Mouse (Mus musculus) layer of hippocampus, adult 18-20 months (tissue): ENCODE results near the gene Grsf1. TPM values are rescaled to one million over a fixed set of nuclear protein-coding genes. Genes with fewer than 3 reads are reported as not detected.

Source experiments
- DNase-seq, 2 experiments: peaks; one replicate each; pipeline ENCODE4 v3.0.0; 2022; ENCODE audit warnings: low spot score in 2 of 2
- total RNA-seq, 2 experiments: library from RNA; stranded (reverse); gene quantifications; 2 replicates each; pipeline ENCODE4 v1.2.3; 2021

Gene Grsf1
- total RNA-seq, 2 experiments from 2014 or later = 91.8 to 99.3 TPM

DNA sequence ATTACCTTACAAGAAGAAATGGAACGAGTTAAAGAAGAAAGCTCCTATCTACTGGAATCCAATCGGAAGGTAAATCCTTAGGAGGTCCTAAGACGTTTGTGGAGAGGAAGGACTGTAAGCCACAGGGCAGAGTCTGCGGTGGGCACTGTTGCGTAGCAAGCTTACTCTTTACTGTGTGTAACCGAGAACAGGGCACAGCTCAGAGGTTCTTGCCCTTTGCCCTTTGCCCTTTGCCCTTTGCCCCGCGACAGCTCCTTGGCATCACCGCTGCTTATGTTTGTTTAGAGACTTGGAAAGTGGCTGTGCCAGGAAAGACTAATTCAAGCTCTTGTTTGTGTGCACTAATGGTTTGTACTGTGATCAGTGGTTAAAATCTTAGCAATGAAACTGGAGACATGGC lies 43.5 kb downstream of the Grsf1 start:
- no peak for DNase-seq

DNA sequence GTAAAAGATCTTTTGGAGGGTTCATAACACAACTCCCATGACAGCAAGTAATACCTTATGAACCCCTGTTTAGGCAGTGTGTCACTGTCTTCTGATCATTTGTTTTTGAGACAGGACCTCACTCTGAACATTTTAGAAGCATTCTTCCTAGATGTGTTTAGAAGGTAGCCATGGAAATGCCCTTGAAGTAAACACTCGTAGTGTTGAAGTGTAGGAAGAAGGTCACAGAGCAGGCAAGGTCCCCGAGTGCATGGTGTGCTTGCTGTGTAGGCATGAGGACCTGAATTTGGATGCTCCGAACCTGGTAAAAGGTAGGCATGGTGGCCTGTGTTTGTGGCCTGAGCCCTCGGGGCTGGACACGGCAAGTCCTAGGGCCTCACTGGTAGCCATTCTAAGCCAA lies 44.4 kb downstream of the Grsf1 start:
- no peak for DNase-seq

DNA sequence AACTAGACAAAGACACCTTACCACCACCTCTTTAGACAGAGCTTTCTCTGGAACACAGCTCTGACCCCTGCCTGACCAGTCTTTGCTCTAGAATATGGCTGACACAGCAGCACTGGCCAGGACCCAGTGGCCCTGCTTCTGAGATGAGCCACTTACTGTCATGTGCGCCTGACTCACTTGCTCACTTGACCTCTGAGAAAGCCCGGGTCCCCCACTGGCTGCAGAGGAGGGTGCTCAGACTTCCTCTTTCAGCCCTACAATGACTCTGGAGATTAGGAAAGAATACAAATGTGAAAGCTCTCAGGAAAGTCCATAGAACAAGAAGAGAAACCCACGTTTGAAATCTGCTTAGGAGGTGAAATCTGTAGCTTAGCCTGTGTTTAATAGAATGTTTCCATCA lies 45.1 kb downstream of the Grsf1 start:
- no peak for DNase-seq

DNA sequence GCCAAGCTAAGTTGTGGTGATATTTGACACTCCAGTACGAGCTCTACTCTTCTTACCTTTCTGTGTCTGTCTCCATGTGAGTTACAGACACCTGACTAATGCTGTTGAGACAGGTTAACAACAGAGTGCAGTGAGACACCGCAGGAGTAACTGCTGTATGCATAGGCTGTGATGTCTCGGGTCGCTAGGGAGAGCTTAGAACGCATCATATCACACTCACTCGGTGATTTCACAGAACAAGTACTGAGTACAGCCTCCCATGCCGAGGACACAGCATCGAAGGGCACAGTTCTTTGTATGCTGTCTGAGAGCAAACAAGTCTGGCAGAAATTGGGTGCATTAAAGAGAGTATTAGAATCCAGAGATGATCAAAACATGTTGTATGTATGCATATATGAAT lies 46.0 kb downstream of the Grsf1 start:
- DNase-seq = no peak

DNA sequence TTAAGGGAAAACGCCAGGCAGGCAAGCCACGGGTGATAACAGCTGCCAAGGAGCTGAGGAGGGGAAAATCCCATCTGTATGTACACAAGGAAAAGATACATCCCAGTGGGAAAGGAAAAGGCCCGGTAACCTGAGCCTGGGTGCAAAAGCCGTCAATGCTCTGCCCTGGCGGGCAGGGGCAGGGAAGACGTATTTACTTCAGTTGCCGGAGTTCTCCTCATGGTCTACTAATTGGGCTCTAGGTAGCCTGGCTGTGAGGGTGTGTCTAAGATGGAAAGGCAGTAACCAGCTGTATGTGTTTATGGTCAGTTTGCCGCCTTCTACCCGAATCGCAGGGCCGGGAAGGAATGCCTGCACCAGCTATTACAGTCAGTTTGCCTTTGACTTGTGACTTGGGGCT lies 46.8 kb downstream of the Grsf1 start:
- no peak for DNase-seq

DNA sequence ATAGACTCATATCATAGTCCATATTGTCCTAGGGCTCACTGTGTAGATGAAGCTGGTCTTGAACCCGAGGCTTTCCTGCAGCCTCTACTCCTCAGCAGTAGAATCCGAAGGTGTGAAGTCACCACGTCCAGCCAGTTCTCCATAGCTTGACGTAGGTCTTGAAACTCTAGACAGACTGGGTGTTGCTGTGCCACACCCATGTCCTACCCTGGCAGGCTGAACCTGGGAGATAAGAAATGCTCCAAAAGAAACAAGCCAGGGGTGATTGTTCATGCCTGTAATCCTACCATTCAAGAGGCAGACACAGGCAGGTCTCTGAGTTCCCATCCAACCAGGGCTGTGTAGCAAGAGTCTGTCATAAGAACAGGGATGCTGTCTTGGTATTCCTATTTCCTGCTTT lies 48.4 kb downstream of the Grsf1 start:
- no peak for DNase-seq

DNA sequence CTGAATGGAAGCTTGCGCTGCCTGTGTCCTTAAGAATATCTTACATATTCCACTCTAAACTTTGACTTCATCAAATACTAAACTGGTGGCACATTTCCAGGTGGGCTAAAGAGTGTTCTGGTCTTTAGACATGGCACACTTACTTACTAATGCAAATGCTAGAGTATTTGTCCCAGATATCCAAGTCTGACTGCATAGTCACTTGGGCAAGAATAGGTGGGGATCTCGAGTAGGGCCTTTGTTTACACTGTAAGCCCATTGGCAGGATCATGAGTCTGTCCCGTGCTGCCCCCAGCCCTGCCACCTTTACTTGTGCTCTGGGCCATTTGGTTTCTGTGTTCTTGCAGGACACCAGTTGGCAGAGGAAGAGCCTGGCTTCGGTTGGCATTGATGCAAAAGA lies 59.0 kb downstream of the Grsf1 start:
- DNase-seq = no peak

DNA sequence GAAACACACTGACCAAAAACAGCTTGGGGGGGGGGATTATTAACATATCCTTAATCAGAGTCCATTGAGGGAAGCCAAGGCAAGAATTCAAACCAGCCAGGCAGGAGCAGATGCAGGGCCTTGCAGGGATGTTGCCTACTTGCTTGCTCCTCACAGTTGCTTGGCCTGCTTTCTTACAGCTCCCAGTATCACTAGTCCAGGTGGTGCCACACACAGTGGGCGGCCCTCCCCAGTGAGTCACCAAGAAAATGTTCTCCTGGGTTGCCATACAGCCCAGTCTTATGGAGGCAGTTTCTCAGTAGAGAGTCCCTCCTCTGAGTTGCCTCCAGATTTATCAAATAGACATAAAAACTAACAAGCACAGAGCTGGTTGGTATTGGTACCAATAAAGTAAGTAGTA lies 61.8 kb downstream of the Grsf1 start:
- peak; percentile 10 to 42 for DNase-seq

Other genes starting within 250 kb of the Grsf1 start
- gene Ambn, start 220.2 kb downstream of the Grsf1 start, total RNA-seq = not detected
- gene Enam, start 188.2 kb downstream of the Grsf1 start, total RNA-seq = not detected
- gene Jchain, start 148.3 kb downstream of the Grsf1 start, total RNA-seq = under 1 TPM; 0.28 to 0.37 TPM
- 10 to 100 TPM; 29.3 to 30.5 TPM for gene Utp3, start 121.7 kb downstream of the Grsf1 start, total RNA-seq
- gene Rufy3, start 111.1 kb downstream of the Grsf1 start, total RNA-seq = 100 to 1,000 TPM; 159 to 169 TPM
- gene Mob1b, start 44.7 kb upstream of the Grsf1 start, total RNA-seq = 10 to 100 TPM; 25.4 to 26.8 TPM
- 10 to 100 TPM; 12.1 to 12.5 TPM for gene Dck, start 88.8 kb upstream of the Grsf1 start, total RNA-seq
- 100 to 1,000 TPM; 125 to 128 TPM for gene Slc4a4, start 210.6 kb upstream of the Grsf1 start, total RNA-seq